Mouse (Mus musculus) effector memory CD4-positive, alpha-beta T cell, adult 7 months (primary cell): ENCODE measurements around the gene Arhgap29. TPM values are rescaled to one million over a fixed set of nuclear protein-coding genes. Genes with fewer than 3 reads are reported as not detected.

Source experiments
- polyA plus RNA-seq: library from polyadenylated mRNA; unstranded; fragments of 100-300 nt; shearing (Covaris generic); gene quantifications from one replicate; pipeline ENCODE4 v1.2.1, GENCODE M21; 2017

The Arhgap29 gene
- 0.17 TPM for polyA plus RNA-seq

DNA sequence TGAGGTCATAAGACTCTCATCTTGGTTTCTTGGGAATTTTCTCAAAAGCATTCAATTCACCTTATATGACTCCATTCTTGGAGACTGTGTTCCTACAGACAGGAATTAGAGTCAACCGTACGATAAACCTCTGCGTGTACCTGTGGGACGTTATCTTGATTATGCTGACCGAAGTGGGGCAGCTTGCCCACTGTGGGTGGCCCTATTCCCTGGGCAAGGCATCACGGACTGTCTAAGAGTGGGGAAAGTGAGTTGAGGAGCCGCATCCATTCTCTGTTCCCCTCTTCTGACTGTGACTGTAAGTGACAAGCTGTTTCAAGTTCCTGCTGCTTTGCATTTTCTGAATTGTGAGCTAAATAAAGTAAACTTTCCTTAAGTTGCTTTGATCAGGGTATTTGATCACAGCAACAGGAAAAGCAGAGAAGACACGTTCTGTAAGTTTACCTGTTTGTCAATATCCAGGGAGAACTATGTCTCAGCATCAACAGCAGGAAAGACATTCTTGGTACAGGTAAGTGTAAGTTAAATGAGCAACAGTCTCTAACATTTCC, at the start of gene Arhgap29:
Gene Arhgap29, plus strand, starts transcription at position 501 of the 551 bp plus-strand sequence.

DNA sequence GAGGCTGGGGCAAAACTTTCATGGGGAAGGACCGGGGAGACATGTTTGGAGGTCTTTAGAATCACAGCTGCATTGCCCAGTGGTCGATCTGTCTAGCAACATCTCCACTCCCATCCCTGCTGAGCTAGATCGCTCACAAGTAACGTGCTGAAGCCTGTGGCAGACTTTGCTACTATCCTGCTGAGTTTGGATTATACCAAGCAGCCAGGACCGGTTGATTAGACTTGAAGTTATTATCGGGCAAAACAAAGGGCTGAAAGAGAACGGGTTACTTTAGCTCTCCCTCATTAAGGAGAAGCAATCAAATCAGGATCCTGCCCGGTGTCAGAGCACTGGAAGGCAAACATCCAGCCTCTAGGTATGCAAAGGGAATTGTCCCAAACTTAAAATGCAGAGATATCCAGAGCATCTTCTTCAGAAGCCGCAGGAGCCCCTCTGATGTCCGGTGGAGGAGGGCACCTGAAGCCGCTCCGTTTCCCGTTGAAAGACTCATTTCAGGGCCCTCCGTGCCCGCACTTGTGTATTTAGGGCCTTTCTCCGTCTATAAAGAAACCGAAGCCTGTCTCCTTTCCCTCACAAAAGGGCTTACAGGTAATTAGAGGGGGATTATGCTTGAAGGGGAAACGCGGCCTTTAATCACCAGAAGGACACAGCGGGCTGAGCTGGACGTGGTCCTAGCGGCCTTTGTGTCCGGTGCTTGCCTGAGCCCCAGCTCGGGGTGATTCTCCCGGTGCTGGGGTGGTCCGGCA, 91.6 kb downstream of the Arhgap29 start, which contains the start of gene Abca4:
Gene Abca4, plus strand, starts transcription at position 645 of the 749 bp plus-strand sequence.

Other genes starting within 250 kb of the Arhgap29 start
- not detected for gene F3, start 229.0 kb upstream of the Arhgap29 start, polyA plus RNA-seq
- 8.5 TPM for gene Abcd3, start 137.2 kb upstream of the Arhgap29 start, polyA plus RNA-seq
- not detected for gene Abca4, start 91.9 kb downstream of the Arhgap29 start, polyA plus RNA-seq